Mouse (Mus musculus) left cerebral cortex, adult 2 months (tissue): ENCODE results near the gene Dgke. TPM values are rescaled to one million over a fixed set of nuclear protein-coding genes. Genes with fewer than 3 reads are reported as not detected.
"Not testable (repeated sequence)": the region's sequence is repeated elsewhere in the genome, so short reads cannot be mapped to it uniquely, and the experiment has no call there.

Experiments used
- DNase-seq, 2 experiments: peaks; one replicate each; pipeline ENCODE4 v3.0.0; 2021 to 2022; ENCODE audit warnings: low spot score in 2 of 2, mixed read lengths in 1 of 2; ENCODE audit errors: extremely low spot score in 1 of 2
- H3K27ac ChIP-seq: fragments of 200-600 bp; 2 replicates; pipeline ENCODE4 v1.8.1; 2022
- H3K4me3 ChIP-seq: fragments of 200-600 bp; 2 replicates; pipeline ENCODE4 v1.8.1; 2022
- CTCF ChIP-seq: fragments of 200-600 bp; IDR thresholded peaks from 2 replicates; pipeline ENCODE4 v1.8.1; 2022; ENCODE audit warnings: antibody characterized with exemption, mild to moderate bottlenecking, moderate library complexity
- intact Hi-C: fragments of 180-260 bp; cut with DNase I; formaldehyde crosslinking; loops from one replicate; pipeline ENCODE4 v1.15.1; 2025
- total RNA-seq, 2 experiments: library from RNA; stranded (reverse); gene quantifications; 2 replicates each; pipeline ENCODE4 v1.2.3; 2021

Dgke gene
- total RNA-seq, 2 experiments from 2014 or later, result 52.8 to 57.0 TPM

DNA sequence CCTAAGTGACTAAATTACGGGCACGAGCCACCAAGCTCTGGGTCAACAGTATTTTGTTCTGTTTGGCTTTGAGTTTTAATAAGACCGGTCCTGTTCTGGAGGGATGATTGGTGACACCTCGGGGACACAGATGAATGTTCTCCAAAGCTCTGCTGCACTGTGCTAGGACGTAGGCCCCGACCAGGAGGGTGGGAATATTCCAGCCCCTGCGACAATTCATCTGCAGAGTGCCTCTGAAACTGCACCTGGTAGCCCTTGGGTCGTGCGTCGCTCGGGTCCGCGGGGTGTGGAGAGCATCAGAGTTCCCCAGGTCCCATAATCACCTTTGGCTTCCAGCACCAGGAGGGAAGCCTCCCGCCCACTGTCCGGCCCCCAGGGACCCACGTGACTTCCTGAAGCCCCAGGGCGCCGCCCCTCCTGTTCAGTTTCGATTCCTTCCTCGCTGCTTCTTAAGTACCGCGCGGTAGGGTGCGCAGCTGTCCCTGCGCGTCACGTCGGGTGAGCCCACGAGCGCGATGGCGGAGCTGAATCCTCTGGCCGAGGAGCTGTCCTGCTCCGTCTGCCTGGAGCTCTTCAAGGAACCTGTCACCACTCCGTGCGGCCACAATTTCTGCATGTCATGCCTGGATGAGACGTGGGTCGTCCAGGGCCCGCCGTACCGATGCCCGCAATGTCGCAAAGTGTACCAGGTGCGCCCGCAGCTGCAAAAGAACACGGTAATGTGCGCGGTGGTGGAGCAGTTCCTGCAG is 67.5 kb downstream of the Dgke start, which contains the start of gene Trim25:
Trim25 (plus strand) TSS at position 403 of the 749 bp plus-strand sequence.
- intact Hi-C loops, result no loop called here
- DNase-seq, result peak; percentile 46 to 63
- TF ChIP-seq CTCF, result no peak
- peak within 1 kb of the TSS; percentile 49 for H3K4me3 ChIP-seq
- H3K27ac ChIP-seq, result peak within 1 kb of the TSS; percentile 49

DNA sequence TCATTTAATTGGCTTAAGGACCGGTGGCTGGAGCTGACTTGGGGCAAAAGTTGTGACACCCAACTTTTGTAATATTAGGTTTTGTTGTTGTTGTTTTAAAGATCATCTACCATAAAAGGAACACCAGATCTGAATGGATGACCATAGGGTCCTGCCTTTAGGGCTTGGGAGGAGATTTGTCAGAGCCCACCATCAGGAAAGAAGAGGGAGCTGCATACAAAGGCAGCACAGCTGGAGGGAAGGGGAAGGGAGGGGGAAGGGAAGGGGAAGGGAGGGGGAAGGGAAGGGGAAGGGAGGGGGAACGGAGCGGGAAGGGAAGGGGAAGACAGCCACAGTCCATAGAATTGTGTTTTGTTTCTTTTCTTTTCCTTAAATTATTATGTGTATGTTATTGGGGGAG is 68.2 kb downstream of the Dgke start:
- Histone ChIP-seq H3K27ac (no peak overlapping the region), H3K4me3 (no peak overlapping the region)
- no peak for DNase-seq
- intact Hi-C loops, result no loop called here
- TF ChIP-seq CTCF, result no peak

DNA sequence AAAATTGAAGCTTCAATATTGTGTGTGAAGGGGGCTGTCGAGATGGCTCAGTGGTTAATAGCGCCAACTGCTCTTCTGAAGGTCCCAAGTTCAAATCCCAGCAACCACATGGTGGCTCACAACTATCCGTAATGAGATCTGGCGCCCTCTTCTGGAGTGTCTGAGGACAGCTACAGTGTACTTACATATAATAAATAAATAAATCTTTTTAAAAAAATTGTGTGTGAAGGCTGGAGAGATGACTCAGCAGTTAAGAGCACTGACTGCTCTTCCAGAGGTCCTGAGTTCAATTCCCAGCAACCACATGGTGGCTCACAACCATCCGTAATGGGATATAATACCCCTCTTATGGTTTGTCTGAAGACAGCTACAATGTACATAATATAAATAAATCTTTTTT is 69.3 kb downstream of the Dgke start:
- H3K27ac ChIP-seq, intact Hi-C loops, DNase-seq, H3K4me3 ChIP-seq: not testable (repeated sequence)
- TF ChIP-seq CTCF, result peak; percentile 43

- no peak overlapping the region for H3K4me3 ChIP-seq
- H3K27ac ChIP-seq, result no peak overlapping the region
- no peak for TF ChIP-seq CTCF
- no peak for DNase-seq
- intact Hi-C loops, result no loop called here
Observed at GRCm38 (mm10) chr11:88996427-88996826, 70.2 kb downstream of the Dgke start.

DNA sequence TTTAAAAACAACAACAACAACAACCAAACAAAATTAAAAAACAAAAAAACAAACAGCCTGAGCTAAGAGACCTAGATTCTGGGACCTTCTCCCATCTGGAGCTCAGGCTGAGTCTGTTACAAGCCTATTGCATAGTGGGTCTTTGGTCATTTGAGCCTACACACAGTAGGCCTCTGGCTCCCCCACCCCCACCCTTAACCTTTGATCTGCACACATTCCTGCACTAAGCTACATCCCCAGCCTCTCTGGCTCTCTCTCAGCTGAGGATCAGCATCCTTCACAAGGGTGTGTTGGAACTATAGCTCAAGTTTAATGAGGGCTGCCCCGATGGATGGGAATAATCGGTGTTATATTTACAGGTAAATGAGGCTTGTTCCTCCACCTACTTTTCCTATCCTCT is 71.0 kb downstream of the Dgke start:
- no peak overlapping the region for H3K4me3 ChIP-seq
- TF ChIP-seq CTCF, result no peak
- intact Hi-C loops, result no loop called here
- H3K27ac ChIP-seq, result no peak overlapping the region
- no peak for DNase-seq

- no peak for TF ChIP-seq CTCF
- DNase-seq, result no peak
- intact Hi-C loops, result no loop called here
- no peak overlapping the region for H3K4me3 ChIP-seq
- H3K27ac ChIP-seq, result no peak overlapping the region
Observed at GRCm38 (mm10) chr11:88994492-88994891, 72.2 kb downstream of the Dgke start.

- peak; percentile 60 for TF ChIP-seq CTCF
- H3K4me3 ChIP-seq, result no peak overlapping the region
- intact Hi-C loops, result loop anchor here (2.0 kb wide), 1 partner anchor 45 kb away; no protein-coding TSS in a partner anchor
- no peak for DNase-seq
- H3K27ac ChIP-seq, result no peak overlapping the region; the same call in 1 of the 2 replicates
Observed at GRCm38 (mm10) chr11:88993625-88994024, 73.0 kb downstream of the Dgke start.

GRCm38 (mm10) chr11:88993186-88993585 is 73.5 kb downstream of the Dgke start:
- no peak overlapping the region for H3K4me3 ChIP-seq
- intact Hi-C loops, result loop anchor here (2.0 kb wide), 1 partner anchor 46 kb away; no protein-coding TSS in a partner anchor
- no peak overlapping the region for H3K27ac ChIP-seq
- TF ChIP-seq CTCF, result no peak
- DNase-seq, result no peak

GRCm38 (mm10) chr11:88989530-88989929 is 77.1 kb downstream of the Dgke start:
- intact Hi-C loops, result no loop called here
- TF ChIP-seq CTCF, result peak; percentile 62
- no peak overlapping the region for H3K4me3 ChIP-seq
- no peak for DNase-seq
- H3K27ac ChIP-seq, result no peak overlapping the region

GRCm38 (mm10) chr11:88988956-88989355 is 77.7 kb downstream of the Dgke start:
- no peak overlapping the region for H3K4me3 ChIP-seq
- no peak for TF ChIP-seq CTCF
- no peak overlapping the region for H3K27ac ChIP-seq
- no peak for DNase-seq
- intact Hi-C loops, result no loop called here

DNA sequence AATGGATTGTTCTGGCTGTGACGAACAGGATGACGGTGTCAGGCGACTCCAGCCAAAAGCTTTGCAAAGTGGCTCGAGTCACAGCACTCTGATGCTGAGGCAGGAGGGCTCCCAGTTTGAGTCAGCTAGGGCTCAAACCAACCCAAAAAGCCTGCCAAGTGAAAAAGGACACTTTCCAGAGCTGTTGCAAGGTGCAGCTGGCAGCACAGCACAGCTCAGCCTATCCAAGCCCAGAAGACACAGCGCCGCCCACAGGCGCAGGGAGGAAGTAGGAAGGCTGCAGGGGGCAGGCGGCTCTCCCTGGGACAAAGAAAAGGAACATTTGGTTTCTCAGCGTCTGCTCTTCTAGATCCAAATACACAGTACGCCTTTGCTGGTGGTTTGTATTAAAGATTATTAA is 80.0 kb downstream of the Dgke start:
- no peak for DNase-seq
- TF ChIP-seq CTCF, result no peak; the same call in 1 of the 2 replicates
- Histone ChIP-seq H3K27ac (no peak overlapping the region), H3K4me3 (no peak overlapping the region)
- intact Hi-C loops, result no loop called here

Other genes starting within 250 kb of the Dgke start
- 10 to 100 TPM; 39.8 to 40.1 TPM for gene Akap1, start 202.3 kb downstream of the Dgke start, total RNA-seq
- gene Scpep1, start 111.4 kb downstream of the Dgke start, total RNA-seq, result 10 to 100 TPM; 16.2 to 17.5 TPM
- not detected for gene Elobl, start 99.9 kb downstream of the Dgke start, total RNA-seq
- gene Coil, start 96.6 kb downstream of the Dgke start, total RNA-seq, result 10 to 100 TPM; 19.4 to 19.5 TPM
- 1 to 10 TPM; 3.7 to 3.9 TPM for gene Trim25, start 67.5 kb downstream of the Dgke start, total RNA-seq
- gene Gm525, start 7.0 kb upstream of the Dgke start, total RNA-seq, result under 1 TPM in 1 of 2 experiments, not detected in 1; 0.95 TPM
- 10 to 100 TPM; 14.0 to 14.6 TPM for gene Nog, start 235.5 kb upstream of the Dgke start, total RNA-seq